Mouse (Mus musculus): ENCODE measurements around the gene Hist1h4i. TPM values are rescaled to one million over a fixed set of nuclear protein-coding genes. Genes with fewer than 3 reads are reported as not detected.
A peak's percentile ranks its signal among the peaks of the same experiment; 100 is the strongest.

Hist1h4i gene
- polyA plus RNA-seq, 1 experiment from 2014 or later: 43.9 TPM

DNA sequence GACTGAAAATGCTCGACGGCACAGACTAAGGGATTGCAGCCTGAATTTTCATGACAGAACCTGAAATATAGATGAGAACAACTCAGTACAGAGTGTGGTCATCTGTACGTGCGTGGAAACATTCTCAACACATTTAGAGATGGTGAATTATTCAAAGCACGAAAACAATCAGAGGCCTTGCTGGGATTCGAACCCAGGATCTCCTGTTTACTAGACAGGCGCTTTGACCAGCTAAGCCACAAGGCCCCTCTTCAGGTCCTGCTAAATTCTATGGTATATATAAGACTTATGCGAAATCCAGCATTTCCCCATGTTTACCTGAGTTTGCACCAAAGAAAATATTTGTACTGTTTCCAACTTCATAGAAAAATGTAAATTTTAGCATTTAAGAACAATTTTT is 11.2 kb downstream of the Hist1h4i start:
- H3K36me3 ChIP-seq (ENCODE audit: control insufficient read depth, insufficient read depth, low read length): no peaks in the 10 kb centered on the region
- no peak overlapping the region; the same call in 1 of the 2 replicates for H3K4me2 ChIP-seq
- H3K9me3 ChIP-seq (ENCODE audit: control insufficient read depth, low read length): no peaks in the 10 kb centered on the region
- no peaks in the 10 kb centered on the region for H3K27me3 ChIP-seq (ENCODE audit: control insufficient read depth, insufficient read depth, low read length)
- H3K27ac ChIP-seq (ENCODE audit: low read depth, low read length): no peak overlapping the region
- 28% methylated on average over 8 of the region's 8 CpGs for WGBS
- DNase-seq (ENCODE audit: low spot score, missing footprints) (peak; percentile 94), ATAC-seq (ENCODE audit: low FRiP score) (no peak)
- peaks cover 4% of the 10 kb centered on the region; the same call in 1 of the 2 replicates for H3K4me1 ChIP-seq (ENCODE audit: control insufficient read depth, insufficient read depth, low read length)
- H3K4me3 ChIP-seq (ENCODE audit: low read depth, low read length): no peak overlapping the region
- H3K9ac ChIP-seq (ENCODE audit: low read length): no peak overlapping the region

DNA sequence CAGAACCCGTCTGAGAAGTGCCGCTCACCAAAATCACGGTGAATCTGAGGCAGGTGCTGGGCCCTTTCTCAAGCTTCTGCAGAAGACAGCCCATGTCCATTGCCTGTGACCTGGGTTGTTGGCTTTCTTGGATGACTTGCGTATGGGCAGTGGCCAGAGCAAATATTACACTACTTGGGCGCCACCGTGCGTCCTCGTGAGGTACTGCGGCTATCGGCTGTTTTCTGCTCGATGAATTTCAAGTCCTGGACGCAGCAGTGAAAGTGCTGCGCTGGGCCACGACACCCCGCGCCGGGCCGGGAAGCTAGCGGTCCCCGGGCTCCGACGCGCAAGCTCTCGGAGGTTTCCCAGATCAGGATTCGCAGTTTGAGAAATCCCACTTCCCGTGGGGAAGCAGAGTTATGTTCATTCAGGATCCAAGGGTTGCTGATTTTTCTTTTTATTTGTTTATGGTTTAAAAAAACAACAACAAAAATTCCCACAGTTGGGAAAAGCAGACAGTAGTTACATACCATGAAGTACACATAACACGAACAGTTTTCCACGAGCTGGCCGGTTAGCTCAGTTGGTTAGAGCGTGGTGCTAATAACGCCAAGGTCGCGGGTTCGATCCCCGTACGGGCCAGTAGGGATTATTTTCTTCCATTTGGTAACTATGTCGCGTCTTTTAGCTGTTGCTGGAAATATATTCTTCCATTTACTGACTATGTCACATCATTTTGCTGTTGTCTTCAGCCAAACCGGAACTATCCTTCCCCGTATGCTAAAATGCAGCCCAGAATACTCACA is 12.3 kb downstream of the Hist1h4i start:
- WGBS: under 1% methylated on average over 40 of the region's 40 CpGs
- peak overlapping the region; percentile 46 for H3K4me3 ChIP-seq (ENCODE audit: low read depth, low read length)
- H3K4me1 ChIP-seq (ENCODE audit: control insufficient read depth, insufficient read depth, low read length): no peaks in the 10 kb centered on the region; the same call in 1 of the 2 replicates
- H3K36me3 ChIP-seq (ENCODE audit: control insufficient read depth, insufficient read depth, low read length): no peaks in the 10 kb centered on the region
- ATAC-seq (ENCODE audit: low FRiP score) (peak; percentile 88), DNase-seq (ENCODE audit: low spot score, missing footprints) (peak; percentile 100)
- peak overlapping the region; percentile 54 for H3K27ac ChIP-seq (ENCODE audit: low read depth, low read length)
- H3K27me3 ChIP-seq (ENCODE audit: control insufficient read depth, insufficient read depth, low read length): no peaks in the 10 kb centered on the region
- H3K4me2 ChIP-seq: peak overlapping the region; percentile 55
- H3K9me3 ChIP-seq (ENCODE audit: control insufficient read depth, low read length): no peaks in the 10 kb centered on the region
- H3K9ac ChIP-seq (ENCODE audit: low read length): peak overlapping the region; percentile 67

DNA sequence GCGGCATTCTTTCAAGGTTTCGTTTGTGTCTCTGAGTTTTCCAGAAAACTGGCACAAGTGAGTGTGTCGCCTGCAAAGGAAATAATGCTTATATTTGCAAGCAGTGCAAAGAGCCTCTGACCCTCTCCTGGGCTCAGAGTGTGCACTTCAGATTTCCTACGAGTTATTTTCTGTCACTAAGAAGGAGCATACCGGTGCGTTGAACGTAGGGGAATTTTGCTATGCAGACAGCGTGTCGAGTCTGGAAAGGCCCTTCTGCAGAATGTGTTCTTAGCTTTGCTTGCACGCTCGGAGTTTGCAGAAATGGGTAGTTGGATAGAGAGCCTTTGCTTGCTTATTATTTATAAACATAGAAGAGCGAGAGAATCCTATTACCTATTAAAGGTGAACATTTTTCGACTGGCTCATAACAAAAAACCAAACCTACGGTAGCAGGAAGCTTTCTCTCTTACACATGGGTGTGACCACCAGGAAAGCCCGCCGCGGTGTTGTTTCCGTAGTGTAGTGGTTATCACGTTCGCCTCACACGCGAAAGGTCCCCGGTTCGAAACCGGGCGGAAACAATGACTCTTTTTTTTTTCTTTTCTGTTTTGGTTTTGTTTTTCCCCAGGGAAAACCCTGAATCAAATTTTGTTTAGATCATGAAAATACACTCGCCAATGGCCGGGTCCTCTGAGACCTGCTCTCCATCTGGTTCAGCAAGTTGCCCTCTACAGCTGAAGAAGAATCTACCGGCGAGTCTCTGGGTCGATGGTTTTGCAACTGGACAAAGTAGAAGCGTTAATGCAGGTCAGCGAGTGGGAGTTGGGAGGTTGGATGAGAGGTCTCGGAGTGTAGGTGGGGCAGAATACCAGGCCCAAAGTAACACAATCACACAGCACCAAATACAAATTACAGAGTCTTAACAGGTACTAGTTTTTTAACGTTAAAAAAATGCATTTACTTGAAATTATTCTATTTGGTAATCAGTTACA is 14.8 kb downstream of the Hist1h4i start:
- H3K9ac ChIP-seq (ENCODE audit: low read length): peak overlapping the region; percentile 63
- H3K27ac ChIP-seq (ENCODE audit: low read depth, low read length): no peak overlapping the region
- ATAC-seq (ENCODE audit: low FRiP score) (0 out of 2 replicates have a peak, but pooled peaks have one; percentile 56), DNase-seq (ENCODE audit: low spot score, missing footprints) (peak; percentile 100)
- H3K27me3 ChIP-seq (ENCODE audit: control insufficient read depth, insufficient read depth, low read length): no peaks in the 10 kb centered on the region
- peak overlapping the region; percentile 63 for H3K4me2 ChIP-seq
- H3K4me1 ChIP-seq (ENCODE audit: control insufficient read depth, insufficient read depth, low read length): no peaks in the 10 kb centered on the region; the same call in 1 of the 2 replicates
- WGBS: 2% methylated on average over 35 of the region's 35 CpGs
- no peaks in the 10 kb centered on the region for H3K9me3 ChIP-seq (ENCODE audit: control insufficient read depth, low read length)
- no peaks in the 10 kb centered on the region for H3K36me3 ChIP-seq (ENCODE audit: control insufficient read depth, insufficient read depth, low read length)
- peak overlapping the region; percentile 46 for H3K4me3 ChIP-seq (ENCODE audit: low read depth, low read length)

GRCm38 (mm10) chr13:22022241-22022640 is 18.9 kb downstream of the Hist1h4i start:
- Histone ChIP-seq H3K9ac (ENCODE audit: low read length) (peak overlapping the region; percentile 59; the same call in 1 of the 2 replicates), H3K36me3 (ENCODE audit: control insufficient read depth, insufficient read depth, low read length) (no peaks in the 10 kb centered on the region), H3K4me3 (ENCODE audit: low read depth, low read length) (peak overlapping the region; percentile 37), H3K27me3 (ENCODE audit: control insufficient read depth, insufficient read depth, low read length) (peaks cover 17% of the 10 kb centered on the region), H3K9me3 (ENCODE audit: control insufficient read depth, low read length) (no peaks in the 10 kb centered on the region), H3K4me2 (peak overlapping the region; percentile 61), H3K4me1 (ENCODE audit: control insufficient read depth, insufficient read depth, low read length) (peaks cover 3% of the 10 kb centered on the region; the same call in 1 of the 2 replicates), H3K27ac (ENCODE audit: low read depth, low read length) (no peak overlapping the region)
- DNase-seq (ENCODE audit: low spot score, missing footprints) (peak; percentile 99), ATAC-seq (ENCODE audit: low FRiP score) (peak; percentile 82)
- under 1% methylated on average over 9 of the region's 9 CpGs for WGBS

GRCm38 (mm10) chr13:22021581-22021980 is 19.6 kb downstream of the Hist1h4i start:
- Histone ChIP-seq H3K4me2 (peak overlapping the region; percentile 61), H3K36me3 (ENCODE audit: control insufficient read depth, insufficient read depth, low read length) (no peaks in the 10 kb centered on the region), H3K9me3 (ENCODE audit: control insufficient read depth, low read length) (no peaks in the 10 kb centered on the region), H3K4me1 (ENCODE audit: control insufficient read depth, insufficient read depth, low read length) (peaks cover 3% of the 10 kb centered on the region; the same call in 1 of the 2 replicates), H3K9ac (ENCODE audit: low read length) (peak overlapping the region; percentile 59; the same call in 1 of the 2 replicates), H3K4me3 (ENCODE audit: low read depth, low read length) (peak overlapping the region; percentile 37), H3K27ac (ENCODE audit: low read depth, low read length) (no peak overlapping the region), H3K27me3 (ENCODE audit: control insufficient read depth, insufficient read depth, low read length) (peaks cover 17% of the 10 kb centered on the region)
- under 1% methylated on average over 11 of the region's 11 CpGs for WGBS
- ATAC-seq (ENCODE audit: low FRiP score) (peak; percentile 18; the same call in 1 of the 2 replicates), DNase-seq (ENCODE audit: low spot score, missing footprints) (peak; percentile 95)

DNA sequence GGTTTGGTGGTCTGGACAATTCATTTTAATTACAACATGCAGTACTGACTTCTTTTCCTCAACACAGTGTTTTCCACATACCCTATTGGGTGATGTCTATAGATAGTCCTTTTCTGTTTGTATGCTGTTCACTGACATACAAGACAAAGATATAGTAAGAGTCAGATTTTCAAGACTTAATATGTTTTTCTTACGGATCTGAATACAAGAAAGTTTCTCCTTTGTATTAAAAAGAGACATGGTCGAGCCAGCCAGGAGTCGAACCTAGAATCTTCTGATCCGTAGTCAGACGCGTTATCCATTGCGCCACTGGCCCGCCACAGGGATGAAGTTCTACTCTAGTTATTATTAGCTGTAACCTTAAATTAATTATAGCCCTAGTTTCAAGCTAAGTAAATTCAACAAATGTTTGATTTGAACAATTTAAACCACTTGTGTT is 20.2 kb downstream of the Hist1h4i start:
- Histone ChIP-seq H3K9me3 (ENCODE audit: control insufficient read depth, low read length) (no peaks in the 10 kb centered on the region), H3K27ac (ENCODE audit: low read depth, low read length) (no peak overlapping the region), H3K27me3 (ENCODE audit: control insufficient read depth, insufficient read depth, low read length) (peaks cover 22% of the 10 kb centered on the region), H3K4me1 (ENCODE audit: control insufficient read depth, insufficient read depth, low read length) (peaks cover 3% of the 10 kb centered on the region; the same call in 1 of the 2 replicates), H3K36me3 (ENCODE audit: control insufficient read depth, insufficient read depth, low read length) (no peaks in the 10 kb centered on the region), H3K4me2 (peak overlapping the region; percentile 61), H3K4me3 (ENCODE audit: low read depth, low read length) (peak overlapping the region; percentile 38), H3K9ac (ENCODE audit: low read length) (peak overlapping the region; percentile 59; the same call in 1 of the 2 replicates)
- ATAC-seq (ENCODE audit: low FRiP score): peak; percentile 70
- DNase-seq (ENCODE audit: low spot score, missing footprints): peak; percentile 99
- WGBS: 0% methylated on average over 8 of the region's 8 CpGs

- Histone ChIP-seq H3K4me3 (ENCODE audit: low read depth, low read length) (peak overlapping the region; percentile 38), H3K27ac (ENCODE audit: low read depth, low read length) (no peak overlapping the region), H3K4me1 (ENCODE audit: control insufficient read depth, insufficient read depth, low read length) (peaks cover 3% of the 10 kb centered on the region; the same call in 1 of the 2 replicates), H3K36me3 (ENCODE audit: control insufficient read depth, insufficient read depth, low read length) (no peaks in the 10 kb centered on the region), H3K9me3 (ENCODE audit: control insufficient read depth, low read length) (peaks cover 2% of the 10 kb centered on the region; the same call in 1 of the 2 replicates), H3K27me3 (ENCODE audit: control insufficient read depth, insufficient read depth, low read length) (peaks cover 26% of the 10 kb centered on the region), H3K9ac (ENCODE audit: low read length) (peak overlapping the region; percentile 45), H3K4me2 (peak overlapping the region; percentile 61)
- DNase-seq (ENCODE audit: low spot score, missing footprints): peak; percentile 93
- WGBS: under 1% methylated on average over 44 of the region's 44 CpGs
- ATAC-seq (ENCODE audit: low FRiP score): no peak
Observed at GRCm38 (mm10) chr13:22019934-22020835, 21.0 kb downstream of the Hist1h4i start.
